Mouse (Mus musculus) intestine, postnatal 0 days (tissue): ENCODE measurements at regions not wholly inside any gene's neighbourhood (a gene's known extent, or its start where the extent isn't known, plus 50 kb on each side); places are given as distances from the start of the nearest gene placed in this dataset.

Experiments used
- ATAC-seq: fragments of 200-750 bp; cut with Nextera tagmentation; 2 replicates; pipeline ENCODE4 v1.8.0; 2017; ENCODE audit warnings: mild to moderate bottlenecking, moderate TSS enrichment, moderate library complexity
- H3K27ac ChIP-seq: fragments of 300-500 bp; sonication (generic); 2 replicates; pipeline ENCODE4 v1.5.1; 2014; ENCODE audit warnings: mild to moderate bottlenecking, low read depth, low read length, moderate library complexity
- H3K27me3 ChIP-seq: fragments of 300-500 bp; sonication (generic); replicated peaks from 2 replicates; pipeline ENCODE4 v1.6.1; 2014; ENCODE audit warnings: low read length, mixed read lengths; ENCODE audit not compliant: control insufficient read depth, insufficient read depth
- H3K36me3 ChIP-seq: fragments of 300-500 bp; sonication (generic); 2 replicates; pipeline ENCODE4 v1.6.1; 2014; ENCODE audit warnings: mild to moderate bottlenecking, moderate library complexity; ENCODE audit not compliant: control insufficient read depth, insufficient read depth
- H3K4me1 ChIP-seq: fragments of 300-500 bp; sonication (generic); replicated peaks from 2 replicates; pipeline ENCODE4 v1.6.1; 2014; ENCODE audit warnings: antibody characterized with exemption, low read length, mixed read lengths; ENCODE audit not compliant: control insufficient read depth, insufficient read depth
- H3K4me2 ChIP-seq: fragments of 300-500 bp; sonication (generic); replicated peaks from 2 replicates; pipeline ENCODE4 v1.6.1; 2014; ENCODE audit warnings: low read depth, mild to moderate bottlenecking, moderate library complexity
- H3K4me3 ChIP-seq: fragments of 300-500 bp; sonication (generic); 2 replicates; pipeline ENCODE4 v1.5.1; 2014; ENCODE audit warnings: low read depth, low read length
- H3K9ac ChIP-seq: fragments of 300-500 bp; sonication (generic); 2 replicates; pipeline ENCODE4 v1.6.1; 2014; ENCODE audit warnings: mild to moderate bottlenecking, low read depth, low read length
- H3K9me3 ChIP-seq: fragments of 300-500 bp; sonication (generic); 2 replicates; pipeline ENCODE4 v1.6.1; 2016; ENCODE audit warnings: mixed run types; ENCODE audit not compliant: control insufficient read depth
- CTCF ChIP-seq: sonication (generic); IDR thresholded peaks from 2 replicates; pipeline ENCODE4 v1.5.1; 2016; ENCODE audit warnings: low read depth, mild to moderate bottlenecking, control low read depth, antibody characterized with exemption, moderate library complexity
- WGBS: fragments of 180-500 bp; shearing (Covaris S2); extraction: QIAGEN DNeasy Blood & Tissue Kit; methylation state at CpG from one replicate; pipeline ENCODE4 v1.1.7; 2014; 5-methylcytosine and 5-hydroxymethylcytosine counted together

- no peaks in the 10 kb centered on the region for H3K27me3 ChIP-seq
- WGBS = 51% methylated on average over 4 of the region's 4 CpGs
- ATAC-seq = no peak
Measured at GRCm38 (mm10) chr7:135324991-135325390, 66.5 kb downstream of the Nps start.

GRCm38 (mm10) chr7:135344979-135345378 lies 65.1 kb upstream of the Foxi2 start:
- ATAC-seq = no peak
- no peak for TF ChIP-seq CTCF
- H3K4me3 ChIP-seq = no peak overlapping the region
- no peak overlapping the region for H3K4me2 ChIP-seq
- no peaks in the 10 kb centered on the region for H3K27me3 ChIP-seq
- H3K36me3 ChIP-seq = no peaks in the 10 kb centered on the region
- H3K9me3 ChIP-seq = no peaks in the 10 kb centered on the region
- 55% methylated on average over 4 of the region's 4 CpGs for WGBS
- no peaks in the 10 kb centered on the region for H3K4me1 ChIP-seq
- H3K27ac ChIP-seq = no peak overlapping the region
- no peak overlapping the region for H3K9ac ChIP-seq

More at GRCm38 (mm10) chr7:135324991-135325390, 66.5 kb downstream of the Nps start:
- Histone ChIP-seq H3K27ac (no peak overlapping the region), H3K4me2 (no peak overlapping the region), H3K9me3 (no peaks in the 10 kb centered on the region), H3K36me3 (no peaks in the 10 kb centered on the region), H3K4me3 (no peak overlapping the region), H3K4me1 (no peaks in the 10 kb centered on the region), H3K9ac (no peak overlapping the region)
- no peak for TF ChIP-seq CTCF

GRCm38 (mm10) chr7:135346720-135347119 lies 63.4 kb upstream of the Foxi2 start:
- H3K27ac ChIP-seq = no peak overlapping the region
- H3K9ac ChIP-seq = no peak overlapping the region
- 85% methylated on average over 9 of the region's 9 CpGs for WGBS
- peak; percentile 10; the same call in 1 of the 2 replicates for TF ChIP-seq CTCF
- no peaks in the 10 kb centered on the region for H3K27me3 ChIP-seq
- H3K9me3 ChIP-seq = no peaks in the 10 kb centered on the region
- no peaks in the 10 kb centered on the region for H3K36me3 ChIP-seq
- no peak overlapping the region for H3K4me2 ChIP-seq
- H3K4me3 ChIP-seq = no peak overlapping the region
- H3K4me1 ChIP-seq = no peaks in the 10 kb centered on the region
- no peak for ATAC-seq

- H3K27me3 ChIP-seq = no peaks in the 10 kb centered on the region
- no peak for TF ChIP-seq CTCF
- H3K4me3 ChIP-seq = no peak overlapping the region
- H3K4me2 ChIP-seq = no peak overlapping the region
- no peak overlapping the region for H3K9ac ChIP-seq
- no peak overlapping the region for H3K27ac ChIP-seq
- 75% methylated on average over 1 of the region's 1 CpGs for WGBS
- H3K36me3 ChIP-seq = no peaks in the 10 kb centered on the region
- no peaks in the 10 kb centered on the region for H3K9me3 ChIP-seq
- H3K4me1 ChIP-seq = no peaks in the 10 kb centered on the region
- ATAC-seq = no peak
Measured at GRCm38 (mm10) chr7:135357797-135358196, 52.3 kb upstream of the Foxi2 start.
